Mouse (Mus musculus) CH12.LX (cell line): Measurements from ENCODE around the gene Rap1a. TPM values are rescaled to one million over a fixed set of nuclear protein-coding genes. Genes with fewer than 3 reads are reported as not detected.

Experiments
- DNase-seq: peaks from one replicate; pipeline ENCODE4 v3.0.0-alpha.2; 2013; ENCODE audit errors: extremely low read depth
- H3K27ac ChIP-seq: 2 replicates; pipeline ENCODE4 v1.5.1; 2012; ENCODE audit warnings: low read depth, mild to moderate bottlenecking, control low read depth, moderate library complexity; ENCODE audit not compliant: insufficient read depth
- H3K27me3 ChIP-seq: replicated peaks from 2 replicates; pipeline ENCODE3; 2012; ENCODE audit warnings: inconsistent platforms
- H3K36me3 ChIP-seq, 2 experiments: replicated peaks in 1 of 2; 2 replicates each; pipeline versions ENCODE3 to v1.6.1; 2012; ENCODE audit warnings: inconsistent platforms in 1 of 2, low read length in 1 of 2, mild to moderate bottlenecking in 1 of 2, mixed read lengths in 1 of 2, moderate library complexity in 1 of 2; ENCODE audit not compliant: control insufficient read depth in 1 of 2, insufficient read depth in 1 of 2
- H3K4me1 ChIP-seq, 2 experiments: 2 replicates each; pipeline ENCODE4 v1.6.1; 2012; ENCODE audit warnings: inconsistent platforms in 1 of 2, moderate library complexity in 1 of 2; ENCODE audit not compliant: insufficient read depth in 2 of 2, control insufficient read depth in 1 of 2
- H3K4me2 ChIP-seq: 2 replicates; pipeline ENCODE4 v1.6.1; 2012; ENCODE audit warnings: low read depth, mild to moderate bottlenecking, control low read depth; ENCODE audit not compliant: poor library complexity, insufficient read depth, severe bottlenecking
- H3K4me3 ChIP-seq, 3 experiments: fragments of 150-350 bp in 1 of 3; sonication (generic) in 1 of 3; replicated peaks in 1 of 3; 2 replicates each; pipeline versions ENCODE3 to v1.5.1; 2011 to 2012; ENCODE audit warnings: low read depth in 2 of 3, low read length in 2 of 3, mild to moderate bottlenecking in 2 of 3, moderate library complexity in 2 of 3, control low read depth in 1 of 3, improper control_type of control experiment in 1 of 3, inconsistent platforms in 1 of 3, mixed read lengths in 1 of 3; ENCODE audit not compliant: poor library complexity in 1 of 3
- H3K79me2 ChIP-seq: replicated peaks from 2 replicates; pipeline ENCODE4 v1.6.1; 2012; ENCODE audit warnings: mild to moderate bottlenecking, moderate library complexity; ENCODE audit not compliant: control insufficient read depth, poor library complexity, insufficient read depth, severe bottlenecking; ENCODE audit errors: extremely low read depth
- H3K9ac ChIP-seq: 2 replicates; pipeline ENCODE4 v1.6.1; 2012; ENCODE audit warnings: low read depth, mild to moderate bottlenecking, control low read depth, moderate library complexity; ENCODE audit not compliant: insufficient read depth
- H3K9me3 ChIP-seq: replicated peaks from 2 replicates; pipeline ENCODE3; 2012; ENCODE audit warnings: low read length, inconsistent platforms, mixed read lengths
- CTCF ChIP-seq, 2 experiments: IDR thresholded peaks in 1 of 2; conservative IDR thresholded peaks in 1 of 2; 2 replicates each; pipeline ENCODE4 v1.5.1; 2011 to 2012; ENCODE audit warnings: low read depth in 2 of 2, low read length in 2 of 2, improper control_type of control experiment in 1 of 2, inconsistent platforms in 1 of 2, mild to moderate bottlenecking in 1 of 2, moderate library complexity in 1 of 2
- E2F4 ChIP-seq: IDR thresholded peaks from 2 replicates; pipeline ENCODE4 v1.6.1; 2011; ENCODE audit warnings: low read depth, low read length, improper control_type of control experiment; ENCODE audit not compliant: insufficient replicate concordance
- EP300 ChIP-seq: IDR thresholded peaks from 2 replicates; pipeline ENCODE4 v1.6.1; 2011; ENCODE audit warnings: low read length, improper control_type of control experiment
- ETS1 ChIP-seq: conservative IDR thresholded peaks from 2 replicates; pipeline ENCODE4 v1.6.1; 2012; ENCODE audit warnings: low read depth, mild to moderate bottlenecking, inconsistent platforms, low read length, improper control_type of control experiment, moderate library complexity
- HCFC1 ChIP-seq: IDR thresholded peaks from 2 replicates; pipeline ENCODE4 v1.6.1; 2012; ENCODE audit warnings: low read depth, mild to moderate bottlenecking, inconsistent platforms, low read length, improper control_type of control experiment
- IRF4 ChIP-seq: IDR thresholded peaks from 2 replicates; pipeline ENCODE4 v1.6.1; 2014; ENCODE audit warnings: low read depth, mild to moderate bottlenecking, inconsistent platforms, low read length, improper control_type of control experiment
- JUN ChIP-seq: IDR thresholded peaks from 2 replicates; pipeline ENCODE4 v1.6.1; 2011; ENCODE audit warnings: low read depth, mild to moderate bottlenecking, low read length, improper control_type of control experiment, moderate library complexity; ENCODE audit not compliant: insufficient read depth
- KAT2A ChIP-seq: IDR thresholded peaks from 2 replicates; pipeline ENCODE4 v1.6.1; 2012; ENCODE audit warnings: low read length, improper control_type of control experiment, inconsistent platforms; ENCODE audit not compliant: insufficient replicate concordance
- MAFK ChIP-seq: IDR thresholded peaks from 2 replicates; pipeline ENCODE4 v1.6.1; 2011; ENCODE audit warnings: low read length, improper control_type of control experiment; ENCODE audit not compliant: insufficient replicate concordance
- MAZ ChIP-seq: IDR thresholded peaks from 2 replicates; pipeline ENCODE4 v1.6.1; 2012; ENCODE audit warnings: low read depth, mild to moderate bottlenecking, inconsistent platforms, low read length, improper control_type of control experiment, moderate library complexity
- MEF2A ChIP-seq: IDR thresholded peaks from 2 replicates; pipeline ENCODE4 v1.6.1; 2014; ENCODE audit warnings: low read depth, mild to moderate bottlenecking, inconsistent platforms, low read length, improper control_type of control experiment, borderline replicate concordance
- MXI1 ChIP-seq: IDR thresholded peaks from 2 replicates; pipeline ENCODE4 v1.6.1; 2011; ENCODE audit warnings: mild to moderate bottlenecking, low read depth, low read length, improper control_type of control experiment
- MYC ChIP-seq: IDR thresholded peaks from 2 replicates; pipeline ENCODE4 v1.6.1; 2011; ENCODE audit warnings: low read depth, mild to moderate bottlenecking, improper control_type of control experiment, low read length
- NELFE ChIP-seq: IDR thresholded peaks from 2 replicates; pipeline ENCODE4 v1.6.1; 2011; ENCODE audit warnings: low read depth, low read length, improper control_type of control experiment
- NRF1 ChIP-seq: IDR thresholded peaks from 2 replicates; pipeline ENCODE4 v1.6.1; 2014; ENCODE audit warnings: low read depth, mild to moderate bottlenecking, inconsistent platforms, low read length, improper control_type of control experiment, moderate library complexity
- PAX5 ChIP-seq: IDR thresholded peaks from 2 replicates; pipeline ENCODE4 v1.6.1; 2012; ENCODE audit warnings: low read length, inconsistent platforms, mixed read lengths
- POLR2AphosphoS2 ChIP-seq: IDR thresholded peaks from 2 replicates; pipeline ENCODE4 v1.6.1; 2011; ENCODE audit warnings: low read depth, low read length, improper control_type of control experiment
- RAD21 ChIP-seq: IDR thresholded peaks from 2 replicates; pipeline ENCODE4 v1.6.1; 2011; ENCODE audit warnings: low read depth, mild to moderate bottlenecking, low read length, improper control_type of control experiment, moderate library complexity
- RCOR1 ChIP-seq: conservative IDR thresholded peaks from 2 replicates; pipeline ENCODE4 v1.6.1; 2012; ENCODE audit warnings: low read depth, mild to moderate bottlenecking, inconsistent platforms, low read length, improper control_type of control experiment
- SMC3 ChIP-seq: IDR thresholded peaks from 2 replicates; pipeline ENCODE4 v1.6.1; 2011; ENCODE audit warnings: low read depth, low read length, improper control_type of control experiment
- UBTF ChIP-seq: IDR thresholded peaks from 2 replicates; pipeline ENCODE4 v1.6.1; 2012; ENCODE audit warnings: low read depth, mild to moderate bottlenecking, inconsistent platforms, low read length, improper control_type of control experiment, moderate library complexity
- USF1 ChIP-seq: IDR thresholded peaks from 2 replicates; pipeline ENCODE4 v1.6.1; 2014; ENCODE audit warnings: low read depth, mild to moderate bottlenecking, inconsistent platforms, low read length, improper control_type of control experiment
- ZC3H11A ChIP-seq: IDR thresholded peaks from 2 replicates; pipeline ENCODE4 v1.6.1; 2012; ENCODE audit warnings: low read depth, mild to moderate bottlenecking, inconsistent platforms, low read length, improper control_type of control experiment
- dilution Hi-C: fragments of 300-500 bp; cut with MboI; formaldehyde crosslinking; loops from 2 replicates; pipeline ENCODE4 v1.14.3; 2020; ENCODE audit warnings: low sequenced_read_pairs; ENCODE audit not compliant: extremely low pct_unique_long_range_greater_than_20kb, extremely low pct_ligation_motif_present
- in situ Hi-C: fragments of 300-500 bp; cut with MboI; formaldehyde crosslinking; loops from 3 replicates; pipeline ENCODE4 v1.14.3; 2019; ENCODE audit warnings: low sequenced_read_pairs, low pct_ligation_motif_present, low pct_unique_long_range_greater_than_20kb, mixed read lengths
- polyA plus RNA-seq: library from polyadenylated mRNA; unstranded; fragments of >175 nt; gene quantifications from 2 replicates; pipeline ENCODE4 v1.2.1, GENCODE M21; 2012; ENCODE audit warnings: low read depth; ENCODE audit not compliant: insufficient read length
- total RNA-seq, 2 experiments: library from RNA; depleted of rRNA; stranded (reverse); fragments of 300-350 nt in 1 of 2; fragments of >200 nt in 1 of 2; gene quantifications; 2 replicates each; pipeline ENCODE4 v1.2.3; 2012 to 2014

Gene Rap1a
- total and polyA plus RNA-seq, 3 experiments, result 63.3 to 250 (median 209) TPM

GRCm38 (mm10) chr3:105750810-105751209 lies 50.3 kb downstream of the Rap1a start:
- H3K4me3 ChIP-seq, result no peak overlapping the region
- H3K27me3 ChIP-seq, result no peaks in the 10 kb centered on the region
- in situ Hi-C loops, result no loop called here
- H3K36me3 ChIP-seq, result peaks cover 7 to 39% of the 10 kb centered on the region in 2 experiments
- no peaks in the 10 kb centered on the region for H3K9me3 ChIP-seq
- peaks cover 0 to 14% of the 10 kb centered on the region in 2 experiments; a peak in 2 of 4 replicates for H3K4me1 ChIP-seq
- TF ChIP-seq UBTF (no peak), MAFK (no peak), USF1 (no peak), NELFE (no peak), RCOR1 (no peak), ZC3H11A (no peak), MXI1 (no peak), MAZ (no peak), E2F4 (no peak), MEF2A (no peak), RAD21 (no peak), SMC3 (no peak), ETS1 (no peak), NRF1 (no peak), HCFC1 (no peak), CTCF (conservative IDR thresholded peaks at IDR 0.05 in 1 of 2, IDR thresholded peaks at IDR 0.05 in 1 of 2; ENCODE audit: low read depth in 2 of 2, low read length in 2 of 2) (no peak), PAX5 (no peak), EP300 (no peak), MYC (no peak)
- H3K9ac ChIP-seq, result no peak overlapping the region
- H3K79me2 ChIP-seq, result peaks cover 53% of the 10 kb centered on the region
- dilution Hi-C loops, result no loop called here
- no peak for DNase-seq
- no peak overlapping the region for H3K27ac ChIP-seq
- H3K4me2 ChIP-seq, result no peak overlapping the region

- Histone ChIP-seq H3K4me2 (no peak overlapping the region), H3K9ac (no peak overlapping the region), H3K4me1 (no peaks in the 10 kb centered on the region), H3K4me3 (no peak overlapping the region)
- no peak for DNase-seq
- TF ChIP-seq JUN, result no peak
- TF ChIP-seq IRF4, result no peak
- no peak for TF ChIP-seq KAT2A
- no peak for TF ChIP-seq RCOR1
- TF ChIP-seq POLR2AphosphoS2, result no peak
- no peak for TF ChIP-seq EP300
- no peak for TF ChIP-seq UBTF
- TF ChIP-seq, all 38 proteins: peak for 0
- peaks cover 32% of the 10 kb centered on the region for H3K79me2 ChIP-seq
- peaks cover 7 to 44% of the 10 kb centered on the region in 2 experiments for H3K36me3 ChIP-seq
- dilution Hi-C loops (no loop called here), in situ Hi-C loops (no loop called here)
- no peak overlapping the region for H3K27ac ChIP-seq
- H3K9me3 ChIP-seq, result no peaks in the 10 kb centered on the region
- no peaks in the 10 kb centered on the region for H3K27me3 ChIP-seq
Observed at GRCm38 (mm10) chr3:105746542-105746941, 54.6 kb downstream of the Rap1a start.
